Mouse (Mus musculus): ENCODE data around the gene Zfhx3.

Gene Zfhx3

GRCm38 (mm10) chr8:108750806-108751205 is 808.4 kb downstream of the Zfhx3 start:
- DNase-seq (ENCODE audit: low spot score in 2 of 2), result peak in 1 of 2 experiments; percentile 32

- no peak for DNase-seq (ENCODE audit: low spot score in 2 of 2)
These were observed 812.1 kb downstream of the Zfhx3 start for GRCm38 (mm10) chr8:108754556-108754955.

- DNase-seq (ENCODE audit: low spot score in 2 of 2), result peak in 1 of 2 experiments; percentile 13
These were observed 813.2 kb downstream of the Zfhx3 start for GRCm38 (mm10) chr8:108755400-108756325.

DNA sequence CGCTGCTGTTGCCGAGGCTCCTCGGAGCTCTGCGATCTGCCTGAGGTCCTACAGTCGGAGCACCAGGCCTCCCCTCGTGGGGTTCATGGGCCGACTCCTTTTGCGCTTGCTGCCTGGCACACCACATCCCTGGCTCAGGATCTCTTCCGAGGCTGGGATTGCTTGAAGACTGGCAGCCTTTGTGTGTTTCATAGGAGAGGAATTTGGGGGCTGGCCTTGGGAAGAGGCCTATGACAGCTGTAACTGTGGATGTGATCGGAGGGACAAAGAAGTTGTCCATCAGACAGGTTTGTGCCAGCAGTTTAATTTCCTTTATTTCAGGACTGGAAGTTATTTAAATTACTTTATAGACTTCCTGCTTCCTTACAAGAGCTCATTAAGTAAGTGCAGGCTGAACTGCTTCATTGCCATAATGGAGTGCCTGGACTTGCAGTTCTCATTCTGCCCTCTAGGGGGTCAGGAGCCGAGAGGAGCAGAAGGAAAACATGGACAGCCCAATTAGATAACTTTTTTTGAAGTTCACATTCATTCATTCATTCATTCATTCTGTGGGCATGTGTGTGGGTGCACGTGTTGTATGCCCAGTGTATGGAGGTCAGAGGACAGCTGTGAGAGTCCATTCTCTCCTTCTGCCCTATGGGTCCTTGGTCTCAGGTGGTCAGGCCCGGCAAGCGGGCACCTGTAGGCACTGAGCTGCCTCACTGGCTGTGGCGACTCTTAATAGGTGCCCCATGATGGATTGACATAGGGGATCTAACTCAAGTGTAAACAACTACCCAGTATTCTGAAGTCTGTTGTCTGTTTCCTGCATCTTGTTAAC is 817.3 kb downstream of the Zfhx3 start:
- peak in 1 of 2 experiments; percentile 37 for DNase-seq (ENCODE audit: low spot score in 2 of 2)

DNA sequence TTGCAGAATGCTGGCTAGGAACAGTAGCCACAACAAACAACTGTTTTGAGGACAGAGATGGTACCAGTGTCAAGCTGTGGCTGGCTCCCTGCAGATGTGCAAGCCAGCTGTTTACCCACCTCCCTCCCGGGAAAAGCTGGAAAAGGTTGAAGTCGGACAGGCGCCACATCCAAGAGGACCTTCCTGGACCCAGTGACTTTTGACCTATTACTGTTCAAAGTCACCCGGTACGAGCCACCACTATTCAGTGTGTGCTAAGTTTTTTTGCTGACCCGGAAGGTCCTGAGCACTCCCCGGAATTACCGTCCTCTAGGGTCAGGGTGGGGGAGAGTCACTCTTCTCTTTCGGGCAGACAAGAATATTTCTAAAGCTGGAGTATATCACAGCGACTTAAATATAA is 818.3 kb downstream of the Zfhx3 start:
- DNase-seq (ENCODE audit: low spot score in 2 of 2), result no peak

GRCm38 (mm10) chr8:108762567-108762966 is 820.1 kb downstream of the Zfhx3 start:
- DNase-seq (ENCODE audit: low spot score in 2 of 2), result no peak

GRCm38 (mm10) chr8:108764403-108765194 is 822.2 kb downstream of the Zfhx3 start:
- DNase-seq (ENCODE audit: low spot score in 2 of 2), result peak; percentile 18 to 21

DNA sequence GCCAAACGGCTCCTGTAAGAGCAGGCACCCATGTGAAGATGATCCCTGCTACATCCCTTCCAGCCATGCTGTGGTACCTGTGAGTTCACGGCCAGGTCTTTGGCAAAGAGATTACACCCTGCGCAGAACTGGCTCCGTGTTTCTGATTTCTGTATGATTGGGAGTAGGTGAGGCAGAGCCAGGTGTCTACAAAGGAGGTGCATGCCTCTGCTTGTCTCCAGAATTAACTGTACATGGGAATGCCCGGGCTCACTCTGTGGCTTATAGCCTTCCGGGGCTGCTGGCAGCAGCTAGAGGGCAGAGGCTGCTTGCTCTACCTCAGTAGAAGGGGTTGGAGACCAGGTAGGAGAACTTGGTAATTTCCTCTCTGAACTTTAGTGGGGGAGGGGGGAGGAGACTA is 823.7 kb downstream of the Zfhx3 start:
- no peak for DNase-seq (ENCODE audit: low spot score in 2 of 2)

- no peak for DNase-seq (ENCODE audit: low spot score in 2 of 2)
These were observed 825.6 kb downstream of the Zfhx3 start for GRCm38 (mm10) chr8:108768051-108768450.

DNA sequence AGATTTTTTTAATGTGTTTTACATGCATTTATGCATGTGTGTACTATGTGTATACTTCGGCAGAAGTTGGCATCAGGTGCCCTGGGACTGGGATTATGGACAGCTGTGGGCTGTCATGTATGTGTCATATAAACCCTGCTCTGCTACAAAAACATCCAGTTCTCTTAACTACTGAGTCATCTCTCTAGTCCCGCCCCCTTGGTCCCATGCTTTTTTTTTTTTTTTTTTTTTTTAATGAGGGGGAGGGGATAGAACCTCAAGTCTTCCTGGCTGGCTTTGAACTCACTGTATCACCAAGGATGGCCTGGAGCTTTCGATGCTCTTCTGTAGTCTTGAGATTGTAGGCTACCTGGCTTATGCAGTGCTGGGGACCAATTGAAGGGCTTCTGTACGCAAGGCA is 827.9 kb downstream of the Zfhx3 start:
- no peak for DNase-seq (ENCODE audit: low spot score in 2 of 2)

DNA sequence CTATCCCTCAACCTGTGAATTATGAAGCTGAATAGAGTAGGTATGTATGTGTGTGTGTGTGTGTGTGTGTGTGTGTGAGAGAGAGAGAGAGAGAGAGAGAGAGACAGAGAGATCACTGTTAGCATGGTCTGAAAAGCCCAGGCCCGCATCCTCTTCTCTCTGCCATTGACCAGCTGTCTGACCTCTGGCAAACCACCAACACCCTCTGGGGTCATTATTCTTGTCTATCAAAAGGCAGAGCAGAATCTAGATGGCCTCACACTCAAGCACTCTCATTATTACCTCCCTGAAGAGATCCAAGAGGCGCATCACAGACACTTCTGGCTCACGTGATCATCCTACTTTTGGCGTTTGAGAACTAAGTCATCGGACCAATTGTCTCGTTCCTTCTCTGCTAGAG is 831.0 kb downstream of the Zfhx3 start:
- DNase-seq (ENCODE audit: low spot score in 2 of 2), result no peak

DNA sequence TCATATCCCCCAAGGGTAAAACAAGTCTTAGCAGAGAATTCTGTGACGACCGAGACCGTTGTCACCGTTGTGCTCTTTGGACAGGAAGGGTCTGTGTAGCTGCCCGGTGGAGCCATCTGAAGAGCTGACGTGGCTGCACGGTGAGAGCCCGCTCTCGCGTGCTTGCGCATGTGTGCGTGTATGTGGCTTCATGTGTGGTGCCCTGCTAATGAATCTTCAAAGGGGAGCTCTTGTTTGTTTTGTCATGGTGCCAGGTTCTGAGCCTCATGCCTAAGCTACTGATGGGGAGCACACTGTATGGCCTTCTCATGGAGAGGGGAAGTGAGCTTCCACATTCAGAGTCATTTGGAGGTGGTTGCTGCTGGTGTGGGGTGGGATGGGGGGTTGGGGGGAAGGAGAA is 835.6 kb downstream of the Zfhx3 start:
- no peak for DNase-seq (ENCODE audit: low spot score in 2 of 2)

- no peak for DNase-seq (ENCODE audit: low spot score in 2 of 2)
These were observed 836.1 kb downstream of the Zfhx3 start for GRCm38 (mm10) chr8:108778551-108778950.

GRCm38 (mm10) chr8:108780766-108781165 is 838.3 kb downstream of the Zfhx3 start:
- no peak for DNase-seq (ENCODE audit: low spot score in 2 of 2)

DNA sequence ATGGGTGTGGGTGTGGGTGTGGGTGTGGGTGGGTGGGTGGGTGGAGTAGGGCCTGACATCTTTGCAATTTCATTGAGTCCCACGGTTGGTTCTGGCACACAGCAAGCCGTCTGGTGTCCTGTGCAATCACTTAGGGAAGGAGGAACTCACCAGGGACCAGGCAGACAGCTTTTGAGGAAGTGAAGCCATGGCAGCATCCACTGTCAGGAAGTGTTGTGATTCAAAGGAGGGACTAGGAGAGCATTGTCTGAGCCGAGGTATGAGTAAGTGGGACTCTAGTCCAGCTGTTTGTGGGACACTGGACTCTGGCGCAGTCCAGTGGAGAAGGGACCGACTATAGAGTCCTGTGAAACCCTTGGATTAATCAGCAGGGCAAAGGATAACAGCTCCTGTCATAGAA is 838.7 kb downstream of the Zfhx3 start:
- DNase-seq (ENCODE audit: low spot score in 2 of 2), result peak; percentile 42 to 68

DNA sequence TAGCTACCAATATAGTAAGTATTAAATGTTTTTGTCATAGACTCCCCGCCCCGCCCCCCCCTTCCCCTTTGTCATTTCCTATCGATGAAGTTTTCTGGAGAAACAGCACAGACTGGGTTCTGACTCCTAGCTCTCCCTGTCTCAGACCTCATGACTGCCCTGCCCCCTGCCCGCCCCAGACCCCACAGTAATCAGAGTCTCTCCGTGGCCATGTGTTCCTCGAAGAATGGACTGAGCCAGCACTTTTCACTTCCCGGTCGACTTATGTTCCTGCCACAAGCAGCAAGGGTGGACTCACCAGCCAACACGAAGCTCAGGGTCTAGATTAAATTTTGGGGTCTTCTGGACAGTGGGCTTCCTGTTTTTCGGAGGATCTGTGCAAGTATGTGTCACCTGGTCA is 840.7 kb downstream of the Zfhx3 start:
- peak in 1 of 2 experiments; percentile 17 for DNase-seq (ENCODE audit: low spot score in 2 of 2)

- DNase-seq (ENCODE audit: low spot score in 2 of 2), result no peak
These were observed 845.8 kb downstream of the Zfhx3 start for GRCm38 (mm10) chr8:108788156-108788761.

DNA sequence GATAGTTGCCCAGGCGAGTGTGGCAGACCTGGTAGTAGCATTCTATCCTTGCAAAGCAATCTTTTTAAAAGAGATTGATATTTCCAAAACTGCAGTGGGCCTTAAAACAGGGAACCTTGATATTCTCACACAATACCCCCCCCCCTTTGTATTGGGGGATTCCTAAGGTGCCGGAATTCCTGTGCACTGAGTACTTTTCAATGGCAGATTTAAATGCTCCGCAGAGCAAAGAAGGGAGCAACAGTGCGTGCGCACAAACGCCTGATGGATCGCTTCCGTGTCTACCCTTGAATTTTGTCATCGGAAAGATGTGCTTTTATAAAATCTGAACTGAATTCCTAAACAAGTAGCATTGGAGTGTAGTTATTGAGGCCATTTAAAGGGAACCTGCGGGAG is 846.3 kb downstream of the Zfhx3 start:
- no peak for DNase-seq (ENCODE audit: low spot score in 2 of 2)

- peak in 1 of 2 experiments; percentile 43 for DNase-seq (ENCODE audit: low spot score in 2 of 2)
These were observed 848.3 kb downstream of the Zfhx3 start for GRCm38 (mm10) chr8:108790559-108791293.

DNA sequence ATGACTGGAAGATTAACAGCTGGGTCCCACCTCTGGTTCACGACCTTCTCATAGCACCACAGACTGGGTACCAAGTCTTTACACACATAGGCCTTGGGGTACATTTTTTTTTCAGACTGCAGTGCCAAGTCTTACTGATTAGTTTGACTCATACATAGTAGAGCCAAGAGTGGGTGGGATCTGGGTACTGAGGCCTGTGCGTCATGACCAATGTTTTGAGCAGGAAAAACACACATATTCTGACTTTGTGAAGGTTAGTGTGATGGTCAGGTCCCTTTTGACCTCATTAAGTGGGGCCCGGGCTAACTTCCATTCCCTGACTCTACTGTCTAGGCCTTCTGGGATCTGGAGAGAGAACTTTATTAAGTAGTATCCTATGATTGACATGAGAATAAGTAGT is 853.6 kb downstream of the Zfhx3 start:
- DNase-seq (ENCODE audit: low spot score in 2 of 2), result no peak

GRCm38 (mm10) chr8:108796882-108797281 is 854.4 kb downstream of the Zfhx3 start:
- no peak for DNase-seq (ENCODE audit: low spot score in 2 of 2)

Data from heart, adult 9 months (tissue).